Mouse (Mus musculus): ENCODE results near the gene Eml6.

DNA sequence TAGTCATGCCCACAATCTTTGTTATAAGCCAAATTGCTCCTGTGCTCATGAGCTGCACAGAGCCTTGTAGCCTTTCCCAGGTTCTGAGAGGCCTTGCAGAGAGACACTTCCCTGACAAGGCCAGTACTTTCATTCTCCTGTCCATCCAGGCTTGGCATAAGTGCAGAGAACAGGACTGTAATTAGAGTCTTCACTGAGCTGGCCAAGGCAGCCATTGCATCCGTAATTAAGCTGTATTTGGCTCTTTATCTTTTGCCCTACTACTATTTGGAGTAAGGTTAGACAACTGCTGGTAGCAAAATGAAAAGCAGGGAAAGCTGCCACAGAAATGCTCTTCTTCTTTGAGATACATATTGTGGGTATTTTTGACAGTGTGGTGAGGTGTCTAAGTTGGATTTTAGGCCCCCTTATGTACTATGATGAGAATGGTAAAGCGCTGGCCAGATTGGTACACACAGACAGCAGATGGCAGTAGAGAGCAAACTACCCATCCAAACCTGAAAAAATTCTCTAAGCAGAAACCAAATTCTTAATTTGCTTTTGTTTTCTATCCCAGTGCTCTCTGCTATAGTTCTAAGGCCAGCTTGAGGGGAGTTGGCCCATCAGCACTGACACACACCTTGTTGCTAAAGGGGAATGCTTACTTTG is 164.0 kb downstream of the Eml6 start:
- no peak for TF ChIP-seq CTCF (IDR thresholded peaks at IDR 0.05; ENCODE audit: control insufficient read depth, insufficient read depth, insufficient read length)
- TF ChIP-seq MYOD1 (IDR thresholded peaks at IDR 0.05; ENCODE audit: control insufficient read depth, insufficient read length, low read depth): no peak
- no peak for TF ChIP-seq USF1 (IDR thresholded peaks at IDR 0.05; ENCODE audit: low read depth)
